Mouse (Mus musculus): Measurements from ENCODE around the gene Pacs2.

Gene Pacs2

GRCm38 (mm10) chr12:113013604-113014558 lies at the start of gene Pacs2:
Gene Pacs2, plus strand, starts transcription at chr12:113014508.
- in situ Hi-C loops (cut with MboI; ENCODE audit: unreplicated experiment in 2 of 2): no loop called here

GRCm38 (mm10) chr12:112965783-112966182 lies 48.5 kb upstream of the Pacs2 start:
- in situ Hi-C loops (cut with MboI; ENCODE audit: unreplicated experiment in 2 of 2): no loop called here

- in situ Hi-C loops (cut with MboI; ENCODE audit: unreplicated experiment in 2 of 2): no loop called here
These were observed 45.4 kb upstream of the Pacs2 start for GRCm38 (mm10) chr12:112968943-112969342.

GRCm38 (mm10) chr12:112969616-112970015 lies 44.7 kb upstream of the Pacs2 start:
- in situ Hi-C loops (cut with MboI; ENCODE audit: unreplicated experiment in 2 of 2): no loop called here

- in situ Hi-C loops (cut with MboI; ENCODE audit: unreplicated experiment in 2 of 2): no loop called here
These were observed 39.6 kb upstream of the Pacs2 start for GRCm38 (mm10) chr12:112974736-112975135.

GRCm38 (mm10) chr12:112976371-112977073 lies 37.8 kb upstream of the Pacs2 start, which contains the start of gene Btbd6:
Gene Btbd6, plus strand, starts transcription at chr12:112976482.
- in situ Hi-C loops (cut with MboI; ENCODE audit: unreplicated experiment in 2 of 2): no loop called here

GRCm38 (mm10) chr12:112977156-112977555 lies 37.2 kb upstream of the Pacs2 start:
- in situ Hi-C loops (cut with MboI; ENCODE audit: unreplicated experiment in 2 of 2): no loop called here

GRCm38 (mm10) chr12:112982031-112982430 lies 32.3 kb upstream of the Pacs2 start:
- in situ Hi-C loops (cut with MboI; ENCODE audit: unreplicated experiment in 2 of 2): no loop called here

GRCm38 (mm10) chr12:112985346-112985745 lies 29.0 kb upstream of the Pacs2 start:
- in situ Hi-C loops (cut with MboI; ENCODE audit: unreplicated experiment in 2 of 2): no loop called here

- in situ Hi-C loops (cut with MboI; ENCODE audit: unreplicated experiment in 2 of 2): no loop called here
These were observed 26.4 kb upstream of the Pacs2 start for GRCm38 (mm10) chr12:112987877-112988276.

- in situ Hi-C loops (cut with MboI; ENCODE audit: unreplicated experiment in 2 of 2): loop anchor here (5.0 to 10.0 kb wide), 2 partner anchors 34 to 246 kb away; no protein-coding TSS in a partner anchor
These were observed 23.5 kb upstream of the Pacs2 start for GRCm38 (mm10) chr12:112990706-112991405.

- in situ Hi-C loops (cut with MboI; ENCODE audit: unreplicated experiment in 2 of 2): loop anchor here (5.0 to 10.0 kb wide), 2 partner anchors 34 to 247 kb away; no protein-coding TSS in a partner anchor
These were observed 22.9 kb upstream of the Pacs2 start for GRCm38 (mm10) chr12:112991444-112991843.

GRCm38 (mm10) chr12:112994153-112994552 lies 20.2 kb upstream of the Pacs2 start:
- in situ Hi-C loops (cut with MboI; ENCODE audit: unreplicated experiment in 2 of 2): loop anchor here (5.0 to 10.0 kb wide), 2 partner anchors 37 to 249 kb away; no protein-coding TSS in a partner anchor

GRCm38 (mm10) chr12:112999569-113000293 lies 14.6 kb upstream of the Pacs2 start:
- in situ Hi-C loops (cut with MboI; ENCODE audit: unreplicated experiment in 2 of 2): loop anchor here (5.0 to 10.0 kb wide), 5 partner anchors 47 to 255 kb away; partner anchors contain the start of gene Tmem121 (in 1 of the 2)

- in situ Hi-C loops (cut with MboI; ENCODE audit: unreplicated experiment in 2 of 2): loop anchor here (5.0 to 10.0 kb wide), 4 partner anchors 48 to 184 kb away; partner anchors contain the start of gene Tmem121 (in 1 of the 2)
These were observed 13.8 kb upstream of the Pacs2 start, which contains the start of gene Brf1 for GRCm38 (mm10) chr12:113000294-113001132. Gene Brf1, minus strand, starts transcription at chr12:113000704.

- in situ Hi-C loops (cut with MboI; ENCODE audit: unreplicated experiment in 2 of 2): loop anchor here (5.0 to 10.0 kb wide), 4 partner anchors 49 to 184 kb away; partner anchors contain the start of gene Tmem121 (in 1 of the 2)
These were observed 13.2 kb upstream of the Pacs2 start for GRCm38 (mm10) chr12:113001133-113001474.

- in situ Hi-C loops (cut with MboI; ENCODE audit: unreplicated experiment in 2 of 2): loop anchor here (5.0 to 10.0 kb wide), 4 partner anchors 50 to 182 kb away; partner anchors contain the start of gene Tmem121 (in 1 of the 2)
These were observed 11.6 kb upstream of the Pacs2 start for GRCm38 (mm10) chr12:113002667-113003066.

- in situ Hi-C loops (cut with MboI; ENCODE audit: unreplicated experiment in 2 of 2): loop anchor here (5.0 to 10.0 kb wide), 4 partner anchors 52 to 181 kb away; partner anchors contain the start of gene Tmem121 (in 1 of the 2)
These were observed 10.3 kb upstream of the Pacs2 start for GRCm38 (mm10) chr12:113004011-113004410.

Data from v-Abl transformed pro-B cells (cell line).